Mouse (Mus musculus) urinary bladder, postnatal 14 days (tissue): ENCODE data around the gene Rgs5.

Experiments used
- DNase-seq: peaks from one replicate; pipeline ENCODE4 v3.0.0; 2021; ENCODE audit warnings: low spot score

Gene Rgs5

GRCm38 (mm10) chr1:169726319-169726718 lies 71.0 kb downstream of the Rgs5 start:
- DNase-seq, result no peak

GRCm38 (mm10) chr1:169730599-169731100 lies 75.3 kb downstream of the Rgs5 start:
- no peak for DNase-seq

GRCm38 (mm10) chr1:169736139-169736538 lies 80.8 kb downstream of the Rgs5 start:
- DNase-seq, result no peak

- no peak for DNase-seq
These were observed 81.9 kb downstream of the Rgs5 start for GRCm38 (mm10) chr1:169737231-169737630.

GRCm38 (mm10) chr1:169741147-169741546 lies 85.8 kb downstream of the Rgs5 start:
- no peak for DNase-seq
